In the genomic region with DNA sequence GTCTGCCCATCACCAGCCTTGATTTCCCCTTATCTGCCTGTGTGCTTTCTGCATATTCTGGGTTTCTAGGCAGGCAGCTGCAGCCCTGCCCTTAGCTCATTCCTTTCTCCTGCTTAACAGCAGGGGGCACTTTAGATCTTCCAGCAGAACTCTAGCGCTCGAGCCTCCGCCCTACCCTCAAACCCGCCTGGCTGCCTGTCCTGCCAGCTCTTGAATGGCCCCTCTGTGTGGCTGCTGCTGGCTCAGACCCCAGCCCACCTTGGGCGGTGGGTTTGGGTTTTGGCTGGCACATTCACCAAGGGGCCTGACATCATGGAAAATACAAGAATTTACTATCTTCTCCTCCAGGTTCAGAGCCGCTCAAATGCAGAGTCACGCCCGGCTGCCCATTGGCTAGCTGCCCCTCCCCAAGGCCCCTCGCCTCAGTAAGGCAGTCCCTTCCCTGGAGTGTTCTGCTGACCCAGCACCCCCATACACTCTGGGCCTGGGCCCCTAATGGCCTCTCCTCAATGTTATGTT, we compare ENCODE assay signal across 9 mouse cellular contexts. TPM values are rescaled to one million over a fixed set of nuclear protein-coding genes. Genes with fewer than 3 reads are reported as not detected.
DNase-seq lines count a peak whose midpoint lies in the region; ATAC-seq lines count a peak whose summit lies in the region.
"Had no signal": no experiment of that assay in that cellular context is flagged by ENCODE, and none has a peak within 500 bp of the region (broad histone marks: within the 10 kb centered on the region; RNA-seq: fewer than 3 reads in every experiment).

No protein-coding gene starts in this region.

- peaks cover 40% of the 10 kb centered on the region for H3K36me3 ChIP-seq in embryonic facial prominence, embryonic 10.5 days (replicated peaks)
- no peaks in the 10 kb centered on the region for H3K36me3 ChIP-seq in hindbrain, embryonic 11.5 days (ENCODE audit: control insufficient read depth, insufficient read depth, low read length)
- no peaks in the 10 kb centered on the region for H3K36me3 ChIP-seq in midbrain, embryonic 14.5 days (ENCODE audit: control insufficient read depth, insufficient read depth, low read length)

- H3K4me2 ChIP-seq in hindbrain, embryonic 11.5 days (replicated peaks; ENCODE audit: low read depth, low read length), result no peak overlapping the region
- H3K4me2 ChIP-seq in midbrain, embryonic 14.5 days (ENCODE audit: low read length), result 0 out of 2 replicates have a peak overlapping the region, but pooled peaks have one; percentile 15

- H3K4me1 ChIP-seq in embryonic facial prominence, embryonic 10.5 days, result peaks cover 62% of the 10 kb centered on the region
- H3K4me1 ChIP-seq in hindbrain, embryonic 11.5 days (replicated peaks; ENCODE audit: control insufficient read depth, insufficient read depth, low read length), result peaks cover 13% of the 10 kb centered on the region; the same call in 1 of the 2 replicates
- peaks cover 5% of the 10 kb centered on the region; the same call in 1 of the 2 replicates for H3K4me1 ChIP-seq in midbrain, embryonic 14.5 days (ENCODE audit: control insufficient read depth, insufficient read depth, low read length)

- peak; percentile 55 for ATAC-seq in hindbrain, embryonic 11.5 days (ENCODE audit: low FRiP score)
- ATAC-seq in midbrain, embryonic 14.5 days (ENCODE audit: low FRiP score, low TSS enrichment), result peak; percentile 50; the same call in 1 of the 2 replicates

- peak overlapping the region; percentile 35; the same call in 1 of the 2 replicates for H3K9ac ChIP-seq in hindbrain, embryonic 11.5 days (ENCODE audit: low read depth, low read length)
- H3K9ac ChIP-seq in midbrain, embryonic 14.5 days (replicated peaks; ENCODE audit: low read length), result no peak overlapping the region

- peak; percentile 35 for DNase-seq in right cerebral cortex, adult 18-20 months
- DNase-seq in right cerebral cortex, postnatal 25 days, result no peak
- peak; percentile 84 for DNase-seq in embryonic facial prominence, embryonic 10.5 days (ENCODE audit: low spot score)
- DNase-seq in hindbrain, embryonic 11.5 days (ENCODE audit: low spot score), result peak; percentile 77
- peak; percentile 36 to 42 for DNase-seq in layer of hippocampus, postnatal 36 days
- peak; percentile 84 for DNase-seq in midbrain, embryonic 14.5 days
- no peak for DNase-seq in cerebellum, postnatal 36 days
- no peak for DNase-seq in natural killer cell, adult 2 months (ENCODE audit: low spot score in 2 of 2)

- peak overlapping the region; percentile 98 for H3K27ac ChIP-seq in embryonic facial prominence, embryonic 10.5 days (replicated peaks)
- no peak overlapping the region; the same call in 1 of the 2 replicates for H3K27ac ChIP-seq in hindbrain, embryonic 11.5 days (ENCODE audit: low read depth, low read length)
- H3K27ac ChIP-seq in midbrain, embryonic 14.5 days (replicated peaks; ENCODE audit: low read depth, low read length), result no peak overlapping the region

- H3K4me3 ChIP-seq in embryonic facial prominence, embryonic 10.5 days, result peak overlapping the region; percentile 11; the same call in 1 of the 2 replicates
- H3K4me3 ChIP-seq in hindbrain, embryonic 11.5 days (ENCODE audit: low read depth, low read length), result no peak overlapping the region
- H3K4me3 ChIP-seq in midbrain, embryonic 14.5 days (replicated peaks; ENCODE audit: low read depth, low read length), result no peak overlapping the region

- WGBS in embryonic facial prominence, embryonic 10.5 days, result 26% methylated on average over 9 of the region's 9 CpGs
- 22% methylated on average over 9 of the region's 9 CpGs for WGBS in hindbrain, embryonic 11.5 days
- WGBS in midbrain, embryonic 14.5 days, result 13% methylated on average over 9 of the region's 9 CpGs

- H3K9me3 ChIP-seq in embryonic facial prominence, embryonic 10.5 days, result no peaks in the 10 kb centered on the region
- H3K9me3 ChIP-seq in hindbrain, embryonic 11.5 days (ENCODE audit: control insufficient read depth, low read length), result no peaks in the 10 kb centered on the region
- no peaks in the 10 kb centered on the region for H3K9me3 ChIP-seq in midbrain, embryonic 14.5 days (ENCODE audit: control insufficient read depth, low read length)

- H3K27me3 ChIP-seq in embryonic facial prominence, embryonic 10.5 days (replicated peaks; ENCODE audit: low read depth, poor library complexity, severe bottlenecking), result no peaks in the 10 kb centered on the region
- no peaks in the 10 kb centered on the region for H3K27me3 ChIP-seq in hindbrain, embryonic 11.5 days (ENCODE audit: control insufficient read depth, insufficient read depth, low read length)
- no peaks in the 10 kb centered on the region for H3K27me3 ChIP-seq in midbrain, embryonic 14.5 days (ENCODE audit: control insufficient read depth, insufficient read depth, low read length)

RNA-seq across cellular contexts. Expression of a gene that starts 11.2 kb away (rescaled TPM):
- 1.4 and 1.6 TPM in 2 replicates for polyA plus RNA-seq in embryonic facial prominence, embryonic 10.5 days (2016; fragmentation: Nextera tagmentation; extraction: Ambion mirVana)
- polyA plus RNA-seq in hindbrain, embryonic 11.5 days (2014; fragmentation: Nextera tagmentation; extraction: Ambion mirVana), result 1.7 and 1.9 TPM in 2 replicates
- total RNA-seq in layer of hippocampus, postnatal 36 days (2021), result not detected
- 1.1 TPM in 1 of 2 replicates, not detected in the other for polyA plus RNA-seq in midbrain, embryonic 14.5 days (2014; fragmentation: Nextera tagmentation; extraction: Ambion mirVana)
- total RNA-seq: left cerebral cortex, adult 18-20 months had no signal

RNA-seq across cellular contexts. Expression of a gene that starts 26.8 kb away (rescaled TPM):
- 20.9 and 21.4 TPM in 2 replicates for polyA plus RNA-seq in embryonic facial prominence, embryonic 10.5 days (2016; fragmentation: Nextera tagmentation; extraction: Ambion mirVana)
- polyA plus RNA-seq in hindbrain, embryonic 11.5 days (2014; fragmentation: Nextera tagmentation; extraction: Ambion mirVana), result 16.1 and 18.7 TPM in 2 replicates
- 1 to 10 TPM; 1.2 to 3.4 TPM for total RNA-seq in layer of hippocampus, postnatal 36 days (2021)
- polyA plus RNA-seq in midbrain, embryonic 14.5 days (2014; fragmentation: Nextera tagmentation; extraction: Ambion mirVana), result 2.7 and 8.0 TPM in 2 replicates

RNA-seq across cellular contexts. Expression of a gene that starts 45.1 kb away (rescaled TPM):
- 18.1 and 22.4 TPM in 2 replicates for polyA plus RNA-seq in embryonic facial prominence, embryonic 10.5 days (2016; fragmentation: Nextera tagmentation; extraction: Ambion mirVana)
- 13.5 and 13.9 TPM in 2 replicates for polyA plus RNA-seq in hindbrain, embryonic 11.5 days (2014; fragmentation: Nextera tagmentation; extraction: Ambion mirVana)
- 10 to 100 TPM in 1 of 2 experiments, 1 to 10 TPM in 1; 4.8 to 13.8 TPM for total RNA-seq in layer of hippocampus, postnatal 36 days (2021)
- polyA plus RNA-seq in midbrain, embryonic 14.5 days (2014; fragmentation: Nextera tagmentation; extraction: Ambion mirVana), result 11.9 and 23.9 TPM in 2 replicates

RNA-seq across cellular contexts. Expression of a gene that starts 45.8 kb away (rescaled TPM):
- 1.7 and 2.5 TPM in 2 replicates for polyA plus RNA-seq in embryonic facial prominence, embryonic 10.5 days (2016; fragmentation: Nextera tagmentation; extraction: Ambion mirVana)
- polyA plus RNA-seq in hindbrain, embryonic 11.5 days (2014; fragmentation: Nextera tagmentation; extraction: Ambion mirVana), result 1.4 and 1.7 TPM in 2 replicates
- total RNA-seq in layer of hippocampus, postnatal 36 days (2021), result not detected
- polyA plus RNA-seq in midbrain, embryonic 14.5 days (2014; fragmentation: Nextera tagmentation; extraction: Ambion mirVana), result not detected in 2 replicates

RNA-seq across cellular contexts. Expression of a gene that starts 52.8 kb away (rescaled TPM):
- not detected in 2 replicates for polyA plus RNA-seq in embryonic facial prominence, embryonic 10.5 days (2016; fragmentation: Nextera tagmentation; extraction: Ambion mirVana)
- polyA plus RNA-seq in hindbrain, embryonic 11.5 days (2014; fragmentation: Nextera tagmentation; extraction: Ambion mirVana), result not detected in 2 replicates
- not detected for total RNA-seq in layer of hippocampus, postnatal 36 days (2021)
- not detected in 2 replicates for polyA plus RNA-seq in midbrain, embryonic 14.5 days (2014; fragmentation: Nextera tagmentation; extraction: Ambion mirVana)
- total RNA-seq: left cerebral cortex, adult 18-20 months had no signal

Comparison
In these comparisons a context has a peak if more than half of its experiments do, and no peak if none do; other contexts are left out.
1. DNase-seq: peak in right cerebral cortex, adult 18-20 months (single experiment), embryonic facial prominence, embryonic 10.5 days (single experiment), hindbrain, embryonic 11.5 days (single experiment), layer of hippocampus, postnatal 36 days (2 of 2) and midbrain, embryonic 14.5 days (single experiment); none in right cerebral cortex, postnatal 25 days (single experiment), cerebellum, postnatal 36 days (0 of 2) and natural killer cell, adult 2 months (0 of 2).